In the genomic region with DNA sequence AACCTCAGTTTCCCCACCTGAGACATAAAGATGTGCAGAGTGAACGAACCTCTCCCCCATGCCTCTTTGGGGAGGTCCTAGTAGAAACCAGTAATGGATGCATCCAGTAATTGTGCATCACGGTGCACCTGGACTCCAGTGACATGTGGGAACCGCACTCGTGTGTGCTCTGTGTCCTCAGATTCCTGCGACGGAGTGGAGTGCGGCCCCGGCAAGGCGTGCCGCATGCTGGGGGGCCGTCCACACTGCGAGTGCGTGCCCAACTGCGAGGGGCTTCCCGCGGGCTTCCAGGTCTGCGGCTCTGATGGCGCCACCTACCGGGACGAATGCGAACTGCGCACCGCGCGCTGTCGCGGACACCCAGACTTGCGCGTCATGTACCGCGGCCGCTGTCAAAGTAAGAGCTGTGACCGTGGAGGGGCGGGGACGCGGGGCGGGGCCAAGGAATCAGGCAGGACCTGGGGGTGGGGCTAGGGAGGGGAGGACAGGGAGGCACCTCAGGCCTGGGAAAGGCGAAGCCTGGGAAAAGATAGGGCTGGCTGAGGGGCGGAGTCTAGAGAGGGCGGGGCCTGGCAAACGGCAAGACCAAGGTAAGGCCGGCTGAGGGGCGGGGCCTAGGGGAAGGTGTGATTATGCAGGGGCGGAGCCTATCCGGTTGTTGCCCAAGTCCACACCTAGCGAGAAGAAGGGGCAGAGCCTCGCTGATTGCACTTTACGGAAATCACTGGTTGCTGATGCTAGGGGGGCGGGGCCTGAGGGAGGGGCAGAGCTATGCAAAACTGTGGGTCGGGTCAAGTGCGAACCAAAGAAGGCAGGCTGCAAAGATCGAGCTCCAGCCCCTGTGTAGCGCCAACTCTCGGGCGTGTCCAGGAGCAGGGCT, we compare ENCODE assay signal across 8 mouse cellular contexts. TPM values are rescaled to one million over a fixed set of nuclear protein-coding genes. Genes with fewer than 3 reads are reported as not detected.
DNase-seq lines count a peak whose midpoint lies in the region; ATAC-seq and TF ChIP-seq lines count a peak whose summit lies in the region.

No protein-coding gene starts in this region.

- peaks cover 57% of the 10 kb centered on the region for H3K4me1 ChIP-seq in forebrain, embryonic 10.5 days
- peaks cover 44% of the 10 kb centered on the region for H3K4me1 ChIP-seq in heart, embryonic 15.5 days (replicated peaks)
- peaks cover 7 to 11% of the 10 kb centered on the region in 2 experiments for H3K4me1 ChIP-seq in liver, embryonic 14.5 days (replicated peaks; ENCODE audit: control insufficient read depth in 2 of 2, insufficient read depth in 2 of 2, low read length in 1 of 2)
- peaks cover 8% of the 10 kb centered on the region; the same call in 1 of the 2 replicates for H3K4me1 ChIP-seq in neural tube, embryonic 11.5 days (ENCODE audit: control insufficient read depth, insufficient read depth, low read length)
- peaks cover 2% of the 10 kb centered on the region; the same call in 1 of the 2 replicates for H3K4me1 ChIP-seq in stomach, postnatal 0 days (replicated peaks; ENCODE audit: control insufficient read depth, insufficient read depth)

- H3K36me3 ChIP-seq in forebrain, embryonic 10.5 days (replicated peaks): no peaks in the 10 kb centered on the region
- no peaks in the 10 kb centered on the region for H3K36me3 ChIP-seq in heart, embryonic 15.5 days
- H3K36me3 ChIP-seq in liver, embryonic 14.5 days (replicated peaks; ENCODE audit: control insufficient read depth, insufficient read depth, low read depth): no peaks in the 10 kb centered on the region
- H3K36me3 ChIP-seq in neural tube, embryonic 11.5 days (ENCODE audit: control insufficient read depth, insufficient read depth, low read length): no peaks in the 10 kb centered on the region
- H3K36me3 ChIP-seq in stomach, postnatal 0 days (ENCODE audit: control insufficient read depth, insufficient read depth, low read length): no peaks in the 10 kb centered on the region

- peak overlapping the region; percentile 55 for H3K4me3 ChIP-seq in forebrain, embryonic 10.5 days
- peak overlapping the region; percentile 52 for H3K4me3 ChIP-seq in heart, embryonic 15.5 days
- peak overlapping the region; percentile 39 to 42 for H3K4me3 ChIP-seq in liver, embryonic 14.5 days (ENCODE audit: insufficient read depth in 1 of 2, low read depth in 2 of 2, low read length in 2 of 2)
- H3K4me3 ChIP-seq in neural tube, embryonic 11.5 days (ENCODE audit: low read depth, low read length): peak overlapping the region; percentile 26
- peak overlapping the region; percentile 41 for H3K4me3 ChIP-seq in stomach, postnatal 0 days (ENCODE audit: low read depth, low read length)

- peaks cover 3% of the 10 kb centered on the region for H3K9me3 ChIP-seq in forebrain, embryonic 10.5 days
- no peaks in the 10 kb centered on the region for H3K9me3 ChIP-seq in heart, embryonic 15.5 days (replicated peaks)
- peaks cover 2% of the 10 kb centered on the region for H3K9me3 ChIP-seq in liver, embryonic 14.5 days (ENCODE audit: control insufficient read depth, low read length)
- H3K9me3 ChIP-seq in neural tube, embryonic 11.5 days (ENCODE audit: control insufficient read depth, low read length): no peaks in the 10 kb centered on the region
- no peaks in the 10 kb centered on the region for H3K9me3 ChIP-seq in stomach, postnatal 0 days (ENCODE audit: control insufficient read depth, low read length)

- H3K4me2 ChIP-seq in heart, embryonic 15.5 days: peak overlapping the region; percentile 84
- H3K4me2 ChIP-seq in liver, embryonic 14.5 days (ENCODE audit: low read depth): peak overlapping the region; percentile 71
- H3K4me2 ChIP-seq in neural tube, embryonic 11.5 days (ENCODE audit: low read depth): peak overlapping the region; percentile 45
- H3K4me2 ChIP-seq in stomach, postnatal 0 days (replicated peaks; ENCODE audit: low read depth): peak overlapping the region; percentile 62

- peak; percentile 96 for DNase-seq in CD4-positive, CD25-positive, alpha-beta regulatory T cell, adult 2 months (ENCODE audit: low read depth, low spot score)
- peak; percentile 95 for DNase-seq in c-Kit-positive CD71-negative TER-119-negative erythroid progenitor cells, embryonic 14.5 days (ENCODE audit: low read depth)
- DNase-seq in forebrain, embryonic 10.5 days (ENCODE audit: extremely low spot score, low spot score): peak; percentile 97
- peak; percentile 99 for DNase-seq in kidney, postnatal 25 days
- peak; percentile 86 to 92 (median 87) for DNase-seq in liver, embryonic 14.5 days (ENCODE audit: low read depth in 3 of 3, low spot score in 3 of 3)
- DNase-seq in neural tube, embryonic 11.5 days (ENCODE audit: low spot score): peak; percentile 96
- peak; percentile 100 for DNase-seq in stomach, postnatal 0 days (ENCODE audit: low spot score)

- 2% methylated on average over 55 of the region's 55 CpGs for WGBS in forebrain, embryonic 10.5 days
- 2% methylated on average over 55 of the region's 55 CpGs for WGBS in heart, embryonic 15.5 days
- 1% methylated on average over 55 of the region's 55 CpGs for WGBS in liver, embryonic 14.5 days (ENCODE audit: insufficient replicate concordance)
- 2% methylated on average over 55 of the region's 55 CpGs for WGBS in neural tube, embryonic 11.5 days
- 2% methylated on average over 55 of the region's 55 CpGs for WGBS in stomach, postnatal 0 days

- no peak for TF ChIP-seq EP300 in liver, embryonic 14.5 days (IDR thresholded peaks at IDR 0.05; ENCODE audit: low read depth)
- no peak for TF ChIP-seq EP300 in stomach, postnatal 0 days (optimal IDR thresholded peaks at IDR 0.05)

- H3K27ac ChIP-seq in forebrain, embryonic 10.5 days: peak overlapping the region; percentile 53
- H3K27ac ChIP-seq in heart, embryonic 15.5 days: no peak overlapping the region
- no peak overlapping the region for H3K27ac ChIP-seq in liver, embryonic 14.5 days
- H3K27ac ChIP-seq in neural tube, embryonic 11.5 days (ENCODE audit: low read depth, low read length): 0 out of 2 replicates have a peak overlapping the region, but pooled peaks have one; percentile 20
- peak overlapping the region; percentile 37 for H3K27ac ChIP-seq in stomach, postnatal 0 days (replicated peaks)

- ATAC-seq in heart, embryonic 15.5 days (replicated peaks; ENCODE audit: insufficient number of reproducible peaks, insufficient read depth, low FRiP score, low read depth): peak; percentile 84
- peak; percentile 84 for ATAC-seq in liver, embryonic 14.5 days (ENCODE audit: insufficient read depth)
- ATAC-seq in neural tube, embryonic 11.5 days (ENCODE audit: insufficient read depth, low FRiP score, low TSS enrichment): peak; percentile 87
- ATAC-seq in stomach, postnatal 0 days (ENCODE audit: low FRiP score, low TSS enrichment): peak; percentile 92

- peak; percentile 88 for TF ChIP-seq CTCF in liver, embryonic 14.5 days (IDR thresholded peaks at IDR 0.05; ENCODE audit: low read depth)
- peak; percentile 89 for TF ChIP-seq CTCF in stomach, postnatal 0 days (IDR thresholded peaks at IDR 0.05; ENCODE audit: low read depth)

- peaks cover 88% of the 10 kb centered on the region for H3K27me3 ChIP-seq in forebrain, embryonic 10.5 days (ENCODE audit: poor library complexity, severe bottlenecking)
- H3K27me3 ChIP-seq in heart, embryonic 15.5 days: peaks cover 27% of the 10 kb centered on the region; the same call in 1 of the 2 replicates
- peaks cover 38% of the 10 kb centered on the region for H3K27me3 ChIP-seq in liver, embryonic 14.5 days (ENCODE audit: control insufficient read depth, insufficient read depth, low read length)
- H3K27me3 ChIP-seq in neural tube, embryonic 11.5 days (ENCODE audit: control insufficient read depth, insufficient read depth, low read length): peaks cover 37% of the 10 kb centered on the region
- no peaks in the 10 kb centered on the region for H3K27me3 ChIP-seq in stomach, postnatal 0 days (ENCODE audit: control insufficient read depth, insufficient read depth, low read length)

- peak overlapping the region; percentile 47; the same call in 1 of the 2 replicates for H3K9ac ChIP-seq in heart, embryonic 15.5 days
- H3K9ac ChIP-seq in liver, embryonic 14.5 days (replicated peaks): no peak overlapping the region
- H3K9ac ChIP-seq in neural tube, embryonic 11.5 days (ENCODE audit: low read length): no peak overlapping the region
- peak overlapping the region; percentile 27 for H3K9ac ChIP-seq in stomach, postnatal 0 days (ENCODE audit: low read length)

RNA-seq across cellular contexts. Expression of gene Fstl3, which starts 3.0 kb away (rescaled TPM):
- polyA plus RNA-seq in forebrain, embryonic 10.5 days (2016; fragmentation: Nextera tagmentation; extraction: Ambion mirVana): 1.1 and 1.5 TPM in 2 replicates
- polyA plus RNA-seq in heart, embryonic 15.5 days (2015; fragmentation: Nextera tagmentation; extraction: Ambion mirVana): 29.0 and 30.9 TPM in 2 replicates
- polyA plus RNA-seq in liver, embryonic 14.5 days (2012; rRNA removed): 0.54 and 0.56 TPM in 2 replicates
- 0.18 and 0.23 TPM in 2 replicates for polyA plus RNA-seq in liver, embryonic 14.5 days (2014; fragmentation: Nextera tagmentation; extraction: Ambion mirVana)
- 1.3 and 1.7 TPM in 2 replicates for polyA plus RNA-seq in neural tube, embryonic 11.5 days (2014; fragmentation: Nextera tagmentation; extraction: Ambion mirVana)
- polyA plus RNA-seq in stomach, postnatal 0 days (2015; fragmentation: Nextera tagmentation; extraction: Ambion mirVana): 14.1 and 17.6 TPM in 2 replicates

RNA-seq across cellular contexts. Expression of gene Prss57, which starts 10.7 kb away (rescaled TPM):
- polyA plus RNA-seq in forebrain, embryonic 10.5 days (2016; fragmentation: Nextera tagmentation; extraction: Ambion mirVana): not detected in 2 replicates
- 0.49 and 5.1 TPM in 2 replicates for polyA plus RNA-seq in heart, embryonic 15.5 days (2015; fragmentation: Nextera tagmentation; extraction: Ambion mirVana)
- polyA plus RNA-seq in liver, embryonic 14.5 days (2012; rRNA removed): 1.6 TPM in 2 replicates
- 3.2 and 4.9 TPM in 2 replicates for polyA plus RNA-seq in liver, embryonic 14.5 days (2014; fragmentation: Nextera tagmentation; extraction: Ambion mirVana)
- polyA plus RNA-seq in neural tube, embryonic 11.5 days (2014; fragmentation: Nextera tagmentation; extraction: Ambion mirVana): 0.23 TPM in 1 of 2 replicates, not detected in the other
- polyA plus RNA-seq in stomach, postnatal 0 days (2015; fragmentation: Nextera tagmentation; extraction: Ambion mirVana): 0.04 and 0.15 TPM in 2 replicates

RNA-seq across cellular contexts. Expression of gene Rnf126, which starts 13.3 kb away (rescaled TPM):
- polyA plus RNA-seq in forebrain, embryonic 10.5 days (2016; fragmentation: Nextera tagmentation; extraction: Ambion mirVana): 92.4 and 113 TPM in 2 replicates
- 54.0 and 65.5 TPM in 2 replicates for polyA plus RNA-seq in heart, embryonic 15.5 days (2015; fragmentation: Nextera tagmentation; extraction: Ambion mirVana)
- polyA plus RNA-seq in liver, embryonic 14.5 days (2012; rRNA removed): 46.4 and 51.3 TPM in 2 replicates
- 27.7 and 33.7 TPM in 2 replicates for polyA plus RNA-seq in liver, embryonic 14.5 days (2014; fragmentation: Nextera tagmentation; extraction: Ambion mirVana)
- 99.7 and 101 TPM in 2 replicates for polyA plus RNA-seq in neural tube, embryonic 11.5 days (2014; fragmentation: Nextera tagmentation; extraction: Ambion mirVana)
- polyA plus RNA-seq in stomach, postnatal 0 days (2015; fragmentation: Nextera tagmentation; extraction: Ambion mirVana): 60.0 and 68.6 TPM in 2 replicates

RNA-seq across cellular contexts. Expression of gene Palm, which starts 13.3 kb away (rescaled TPM):
- 114 and 119 TPM in 2 replicates for polyA plus RNA-seq in forebrain, embryonic 10.5 days (2016; fragmentation: Nextera tagmentation; extraction: Ambion mirVana)
- 57.8 and 73.1 TPM in 2 replicates for polyA plus RNA-seq in heart, embryonic 15.5 days (2015; fragmentation: Nextera tagmentation; extraction: Ambion mirVana)
- polyA plus RNA-seq in liver, embryonic 14.5 days (2012; rRNA removed): 3.4 and 3.5 TPM in 2 replicates
- polyA plus RNA-seq in liver, embryonic 14.5 days (2014; fragmentation: Nextera tagmentation; extraction: Ambion mirVana): 4.0 and 4.1 TPM in 2 replicates
- 150 and 155 TPM in 2 replicates for polyA plus RNA-seq in neural tube, embryonic 11.5 days (2014; fragmentation: Nextera tagmentation; extraction: Ambion mirVana)
- polyA plus RNA-seq in stomach, postnatal 0 days (2015; fragmentation: Nextera tagmentation; extraction: Ambion mirVana): 27.8 and 29.1 TPM in 2 replicates

RNA-seq across cellular contexts. Expression of gene Fgf22, which starts 25.1 kb away (rescaled TPM):
- polyA plus RNA-seq in forebrain, embryonic 10.5 days (2016; fragmentation: Nextera tagmentation; extraction: Ambion mirVana): 0.36 and 0.64 TPM in 2 replicates
- polyA plus RNA-seq in heart, embryonic 15.5 days (2015; fragmentation: Nextera tagmentation; extraction: Ambion mirVana): 0.06 and 0.16 TPM in 2 replicates
- polyA plus RNA-seq in liver, embryonic 14.5 days (2012; rRNA removed): not detected in 2 replicates
- polyA plus RNA-seq in liver, embryonic 14.5 days (2014; fragmentation: Nextera tagmentation; extraction: Ambion mirVana): not detected in 2 replicates
- 0.20 and 0.84 TPM in 2 replicates for polyA plus RNA-seq in neural tube, embryonic 11.5 days (2014; fragmentation: Nextera tagmentation; extraction: Ambion mirVana)
- polyA plus RNA-seq in stomach, postnatal 0 days (2015; fragmentation: Nextera tagmentation; extraction: Ambion mirVana): 13.5 and 14.9 TPM in 2 replicates

Comparison
In these comparisons a context has a peak if more than half of its experiments do, and no peak if none do; other contexts are left out.
1. H3K27ac ChIP-seq: peak in forebrain, embryonic 10.5 days (single experiment), neural tube, embryonic 11.5 days (single experiment) and stomach, postnatal 0 days (single experiment); none in heart, embryonic 15.5 days (single experiment) and liver, embryonic 14.5 days (single experiment).
2. H3K9ac ChIP-seq: peak in heart, embryonic 15.5 days (single experiment) and stomach, postnatal 0 days (single experiment); none in liver, embryonic 14.5 days (single experiment) and neural tube, embryonic 11.5 days (single experiment).
3. Peak in every context shown above with its lines, with median percentiles within 50 percentile points of each other: DNase-seq, H3K4me3 ChIP-seq, ATAC-seq and H3K4me2 ChIP-seq.